18 mouse cellular contexts compared by ENCODE assay signal in the genomic region with DNA sequence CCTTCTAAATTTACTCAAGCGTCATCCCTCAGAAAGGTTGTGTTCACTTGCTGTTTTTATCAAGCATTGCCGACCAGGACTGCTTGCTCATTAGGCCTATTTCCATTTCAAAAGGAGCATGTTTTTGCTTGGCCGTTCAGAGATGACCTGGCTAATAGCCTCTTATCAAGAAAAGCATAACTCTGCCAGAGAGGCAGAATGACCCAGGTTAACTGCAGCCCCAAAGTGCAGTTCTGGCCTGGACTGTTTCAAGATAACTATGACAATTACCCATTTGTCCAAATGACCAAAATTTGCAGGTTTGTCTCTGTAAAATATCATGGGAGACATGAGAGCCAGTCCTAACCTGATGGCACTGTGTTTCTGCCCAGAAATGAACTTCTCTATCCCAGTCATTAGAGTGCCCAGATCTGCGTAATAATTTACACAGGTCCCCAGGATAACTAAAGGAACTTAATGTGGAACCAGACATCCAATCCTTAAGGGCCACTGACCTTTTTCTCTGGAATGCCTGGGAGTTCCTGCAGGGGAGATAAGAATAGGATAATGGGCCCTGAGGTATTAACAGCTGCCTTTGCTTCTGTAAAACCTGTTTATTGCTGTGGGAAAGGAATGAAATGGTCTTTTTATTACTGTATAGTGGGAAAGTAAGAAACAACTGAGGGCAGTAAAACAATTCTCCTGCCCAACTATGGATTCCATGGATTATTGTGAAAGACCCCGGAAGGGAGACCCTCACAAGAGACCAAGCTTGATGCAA. TPM values are rescaled to one million over a fixed set of nuclear protein-coding genes. Genes with fewer than 3 reads are reported as not detected.
DNase-seq lines count a peak whose midpoint lies in the region; ATAC-seq and TF ChIP-seq lines count a peak whose summit lies in the region.
"Had no signal": no experiment of that assay in that cellular context is flagged by ENCODE, and none has a peak within 500 bp of the region (broad histone marks: within the 10 kb centered on the region; RNA-seq: fewer than 3 reads in every experiment).

No protein-coding gene starts in this region.

- no peak overlapping the region for H3K4me3 ChIP-seq in gastrocnemius, adult 2 months
- H3K4me3 ChIP-seq in limb, embryonic 13.5 days: no peak overlapping the region
- no peak overlapping the region for H3K4me3 ChIP-seq in limb, embryonic 10.5 days
- H3K4me3 ChIP-seq in heart, embryonic 12.5 days: no peak overlapping the region
- no peak overlapping the region for H3K4me3 ChIP-seq in small intestine, adult 2 months (ENCODE audit: low read depth, low read length)
- H3K4me3 ChIP-seq in thymus, adult 2 months (ENCODE audit: control insufficient read depth, insufficient read depth, low read length): no peak overlapping the region
- H3K4me3 ChIP-seq: midbrain, embryonic 13.5 days; neural tube, embryonic 12.5 days had no signal

- no peak for TF ChIP-seq POLR2A in small intestine, adult 2 months (IDR thresholded peaks at IDR 0.05; ENCODE audit: low read depth, low read length)
- TF ChIP-seq POLR2A in thymus, adult 2 months (IDR thresholded peaks at IDR 0.05; ENCODE audit: control insufficient read depth, extremely low read depth, insufficient read depth, low read length, poor library complexity): no peak

- no peaks in the 10 kb centered on the region for H3K36me3 ChIP-seq in limb, embryonic 13.5 days
- no peaks in the 10 kb centered on the region for H3K36me3 ChIP-seq in limb, embryonic 10.5 days
- H3K36me3 ChIP-seq in heart, embryonic 12.5 days: no peaks in the 10 kb centered on the region
- no peaks in the 10 kb centered on the region for H3K36me3 ChIP-seq in small intestine, adult 2 months (ENCODE audit: control insufficient read depth, insufficient read depth, low read length)
- H3K36me3 ChIP-seq in thymus, adult 2 months (ENCODE audit: control insufficient read depth, insufficient read depth, low read length): no peaks in the 10 kb centered on the region
- H3K36me3 ChIP-seq: midbrain, embryonic 13.5 days; neural tube, embryonic 12.5 days had no signal

- H3K4me2 ChIP-seq in limb, embryonic 13.5 days (replicated peaks): no peak overlapping the region
- H3K4me2 ChIP-seq in heart, embryonic 12.5 days: 0 out of 2 replicates have a peak overlapping the region, but pooled peaks have one; percentile 25
- H3K4me2 ChIP-seq: hindbrain, embryonic 14.5 days; midbrain, embryonic 13.5 days; neural tube, embryonic 12.5 days had no signal

- intact Hi-C loops in gastrocnemius, adult 2 months (cut with DNase I): no loop called here
- intact Hi-C loops in gastrocnemius, postnatal 14 days (cut with DNase I; ENCODE audit: low total_unique reads): no loop called here

- 8% methylated on average over 5 of the region's 5 CpGs for WGBS in limb, embryonic 13.5 days
- 5% methylated on average over 5 of the region's 5 CpGs for WGBS in limb, embryonic 10.5 days
- 11% methylated on average over 5 of the region's 5 CpGs for WGBS in heart, embryonic 12.5 days
- WGBS in small intestine, adult 2 months: 23% methylated on average over 5 of the region's 5 CpGs
- WGBS in thymus, adult 2 months: 88% methylated on average over 5 of the region's 5 CpGs

- peak; percentile 46 for ATAC-seq in limb, embryonic 13.5 days (ENCODE audit: low FRiP score, low read depth)
- ATAC-seq in heart, embryonic 12.5 days (ENCODE audit: insufficient number of reproducible peaks, low FRiP score): peak; percentile 60
- ATAC-seq: midbrain, embryonic 13.5 days had no signal

- DNase-seq in gastrocnemius, adult 2 months: no peak
- DNase-seq in gastrocnemius, postnatal 14 days: no peak
- no peak for DNase-seq in limb, embryonic 10.5 days (ENCODE audit: low spot score)
- no peak for DNase-seq in thymus, adult 2 months
- DNase-seq in testis, postnatal 10 days (ENCODE audit: low spot score): no peak
- DNase-seq: adrenal gland, postnatal 10 days; B cell, adult 2 months; lung, postnatal 14 days; thymus, postnatal 4 days had no signal

- H3K27me3 ChIP-seq in limb, embryonic 13.5 days: no peaks in the 10 kb centered on the region
- H3K27me3 ChIP-seq in limb, embryonic 10.5 days (ENCODE audit: low read depth, poor library complexity, severe bottlenecking): no peaks in the 10 kb centered on the region
- no peaks in the 10 kb centered on the region for H3K27me3 ChIP-seq in heart, embryonic 12.5 days (replicated peaks)
- H3K27me3 ChIP-seq in small intestine, adult 2 months (ENCODE audit: control insufficient read depth, insufficient read depth, low read length): no peaks in the 10 kb centered on the region
- no peaks in the 10 kb centered on the region for H3K27me3 ChIP-seq in thymus, adult 2 months (ENCODE audit: control insufficient read depth, insufficient read depth, low read length)
- H3K27me3 ChIP-seq: midbrain, embryonic 13.5 days; neural tube, embryonic 12.5 days had no signal

- H3K4me1 ChIP-seq in limb, embryonic 13.5 days: peaks cover 11% of the 10 kb centered on the region
- peaks cover 12% of the 10 kb centered on the region for H3K4me1 ChIP-seq in limb, embryonic 10.5 days
- H3K4me1 ChIP-seq in heart, embryonic 12.5 days (replicated peaks): peaks cover 19% of the 10 kb centered on the region
- peaks cover 7% of the 10 kb centered on the region; the same call in 1 of the 2 replicates for H3K4me1 ChIP-seq in small intestine, adult 2 months (ENCODE audit: control insufficient read depth, insufficient read depth, insufficient read length, low read length)
- no peaks in the 10 kb centered on the region for H3K4me1 ChIP-seq in thymus, adult 2 months (replicated peaks; ENCODE audit: control insufficient read depth, insufficient read depth, low read length)

- TF ChIP-seq CTCF in gastrocnemius, adult 2 months (IDR thresholded peaks at IDR 0.05): no peak
- TF ChIP-seq CTCF in small intestine, adult 2 months (IDR thresholded peaks at IDR 0.05; ENCODE audit: extremely low read depth, insufficient read length, insufficient replicate concordance, low read depth, low read length): no peak
- TF ChIP-seq CTCF in thymus, adult 2 months (IDR thresholded peaks at IDR 0.05; ENCODE audit: borderline replicate concordance, control insufficient read depth, extremely low read depth, insufficient read depth, low read length, poor library complexity): no peak

- H3K9ac ChIP-seq in limb, embryonic 13.5 days: no peak overlapping the region
- H3K9ac ChIP-seq in heart, embryonic 12.5 days: no peak overlapping the region
- H3K9ac ChIP-seq: hindbrain, embryonic 14.5 days; midbrain, embryonic 13.5 days; neural tube, embryonic 12.5 days had no signal

- peak overlapping the region; percentile 31 for H3K27ac ChIP-seq in gastrocnemius, adult 2 months
- no peak overlapping the region for H3K27ac ChIP-seq in limb, embryonic 13.5 days
- no peak overlapping the region for H3K27ac ChIP-seq in limb, embryonic 10.5 days
- H3K27ac ChIP-seq in heart, embryonic 12.5 days (ENCODE audit: poor library complexity, severe bottlenecking): peak overlapping the region; percentile 60
- peak overlapping the region; percentile 91 for H3K27ac ChIP-seq in small intestine, adult 2 months (ENCODE audit: insufficient read depth, low read depth, low read length)
- H3K27ac ChIP-seq in thymus, adult 2 months (ENCODE audit: control insufficient read depth, insufficient read depth, low read length): no peak overlapping the region
- H3K27ac ChIP-seq: hindbrain, embryonic 14.5 days; midbrain, embryonic 13.5 days; neural tube, embryonic 12.5 days had no signal

- H3K9me3 ChIP-seq in limb, embryonic 13.5 days: no peaks in the 10 kb centered on the region
- no peaks in the 10 kb centered on the region for H3K9me3 ChIP-seq in limb, embryonic 10.5 days (replicated peaks)
- no peaks in the 10 kb centered on the region for H3K9me3 ChIP-seq in heart, embryonic 12.5 days (replicated peaks)
- H3K9me3 ChIP-seq: midbrain, embryonic 13.5 days; neural tube, embryonic 12.5 days had no signal

RNA-seq across cellular contexts. Expression of a gene that starts 4.6 kb away (rescaled TPM):
- total RNA-seq in gastrocnemius, adult 2 months (2021): not detected
- not detected for total RNA-seq in gastrocnemius, postnatal 14 days (2021)
- polyA plus RNA-seq in limb, embryonic 13.5 days (2015; fragmentation: Nextera tagmentation; extraction: Ambion mirVana): not detected in 2 replicates
- polyA plus RNA-seq in limb, embryonic 10.5 days (2016; fragmentation: Nextera tagmentation; extraction: Ambion mirVana): not detected in 2 replicates
- polyA plus RNA-seq in heart, embryonic 12.5 days (2016; fragmentation: Nextera tagmentation; extraction: Ambion mirVana): not detected in 2 replicates
- polyA plus RNA-seq in small intestine, adult 2 months (2012; rRNA removed): not detected in 2 replicates
- polyA plus RNA-seq in thymus, adult 2 months (2012; rRNA removed): not detected in 2 replicates
- total RNA-seq: adrenal gland, postnatal 10 days; gastrocnemius, adult 8-10 months; left cerebral cortex, postnatal 25 days had no signal
- polyA plus RNA-seq: cortical plate, adult 2 months; hindbrain, embryonic 14.5 days; midbrain, embryonic 13.5 days; neural tube, embryonic 12.5 days had no signal

RNA-seq across cellular contexts. Expression of a gene that starts 5.1 kb away (rescaled TPM):
- total RNA-seq in gastrocnemius, adult 2 months (2021): 10 to 100 TPM; 13.7 to 14.8 TPM
- total RNA-seq in gastrocnemius, postnatal 14 days (2021): 10 to 100 TPM in 1 of 2 experiments, 1 to 10 TPM in 1; 7.6 to 15.0 TPM
- polyA plus RNA-seq in limb, embryonic 13.5 days (2015; fragmentation: Nextera tagmentation; extraction: Ambion mirVana): 18.2 and 18.3 TPM in 2 replicates
- 14.4 and 15.8 TPM in 2 replicates for polyA plus RNA-seq in limb, embryonic 10.5 days (2016; fragmentation: Nextera tagmentation; extraction: Ambion mirVana)
- 15.6 and 17.4 TPM in 2 replicates for polyA plus RNA-seq in heart, embryonic 12.5 days (2016; fragmentation: Nextera tagmentation; extraction: Ambion mirVana)
- polyA plus RNA-seq in small intestine, adult 2 months (2012; rRNA removed): 0.80 and 3.4 TPM in 2 replicates
- 5.1 and 6.2 TPM in 2 replicates for polyA plus RNA-seq in thymus, adult 2 months (2012; rRNA removed)

RNA-seq across cellular contexts. Expression of a gene that starts 33.1 kb away (rescaled TPM):
- 1 to 10 TPM; 4.8 to 9.1 TPM for total RNA-seq in gastrocnemius, adult 2 months (2021)
- total RNA-seq in gastrocnemius, postnatal 14 days (2021): 1 to 10 TPM; 6.0 to 7.4 TPM
- polyA plus RNA-seq in limb, embryonic 13.5 days (2015; fragmentation: Nextera tagmentation; extraction: Ambion mirVana): 6.7 and 7.2 TPM in 2 replicates
- polyA plus RNA-seq in limb, embryonic 10.5 days (2016; fragmentation: Nextera tagmentation; extraction: Ambion mirVana): 7.6 and 8.7 TPM in 2 replicates
- polyA plus RNA-seq in heart, embryonic 12.5 days (2016; fragmentation: Nextera tagmentation; extraction: Ambion mirVana): 10.3 and 10.9 TPM in 2 replicates
- 13.5 and 36.1 TPM in 2 replicates for polyA plus RNA-seq in small intestine, adult 2 months (2012; rRNA removed)
- polyA plus RNA-seq in thymus, adult 2 months (2012; rRNA removed): 1.6 and 1.7 TPM in 2 replicates

RNA-seq across cellular contexts. Expression of a gene that starts 53.9 kb away (rescaled TPM):
- total RNA-seq in gastrocnemius, adult 2 months (2021): 10 to 100 TPM; 12.5 to 16.2 TPM
- total RNA-seq in gastrocnemius, postnatal 14 days (2021): 10 to 100 TPM; 10.0 to 12.5 TPM
- 37.9 and 41.2 TPM in 2 replicates for polyA plus RNA-seq in limb, embryonic 13.5 days (2015; fragmentation: Nextera tagmentation; extraction: Ambion mirVana)
- 39.5 and 44.0 TPM in 2 replicates for polyA plus RNA-seq in limb, embryonic 10.5 days (2016; fragmentation: Nextera tagmentation; extraction: Ambion mirVana)
- polyA plus RNA-seq in heart, embryonic 12.5 days (2016; fragmentation: Nextera tagmentation; extraction: Ambion mirVana): 21.2 and 27.4 TPM in 2 replicates
- 2.8 and 4.0 TPM in 2 replicates for polyA plus RNA-seq in small intestine, adult 2 months (2012; rRNA removed)
- 7.4 and 11.3 TPM in 2 replicates for polyA plus RNA-seq in thymus, adult 2 months (2012; rRNA removed)

Comparison
In these comparisons a context has a peak if more than half of its experiments do, and no peak if none do; other contexts are left out.
1. H3K27ac ChIP-seq: peak in gastrocnemius, adult 2 months (single experiment), heart, embryonic 12.5 days (single experiment) and small intestine, adult 2 months (single experiment); none in limb, embryonic 13.5 days (single experiment), limb, embryonic 10.5 days (single experiment) and thymus, adult 2 months (single experiment).